In the genomic region with DNA sequence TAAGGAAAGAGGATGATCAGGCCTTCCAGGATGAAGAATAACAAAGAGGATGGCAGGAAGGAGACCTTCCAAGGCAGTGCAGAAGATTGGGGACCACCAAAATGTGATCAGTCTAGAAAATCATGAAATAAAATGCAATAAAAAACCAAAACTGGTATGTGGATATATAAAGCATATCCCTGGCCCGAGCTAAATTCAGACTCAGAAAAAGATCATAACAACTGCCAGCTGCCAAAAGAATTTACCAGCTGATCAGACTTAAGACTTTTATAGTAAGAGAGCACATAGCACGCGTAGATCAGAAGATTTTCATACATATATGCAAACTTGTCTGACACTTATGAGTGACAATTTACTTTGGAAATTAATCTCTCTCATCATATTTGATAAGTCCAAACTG, we compare ENCODE assay signal across 14 mouse cellular contexts.
"Had no signal": no experiment of that assay in that cellular context is flagged by ENCODE, and none has a peak within 500 bp of the region (broad histone marks: within the 10 kb centered on the region; RNA-seq: fewer than 3 reads in every experiment).

No protein-coding gene starts in this region.

- ATAC-seq: intestine, embryonic 16.5 days had no signal

- DNase-seq: kidney, adult 18-20 months; kidney, adult 9 months; kidney, postnatal 14 days; kidney, postnatal 4 days; liver, embryonic 13.5 days; lung, adult 2 months; lung, postnatal 14 days; lung, postnatal 4 days; midbrain, embryonic 14.5 days; right cerebral cortex, postnatal 14 days; spleen, adult 18-20 months; thymus, adult 18-20 months; thymus, postnatal 36 days had no signal
